Mouse (Mus musculus): ENCODE results near the gene Schip1. TPM values are rescaled to one million over a fixed set of nuclear protein-coding genes. Genes with fewer than 3 reads are reported as not detected.

Gene Schip1
- total and polyA plus RNA-seq, 2 experiments from 2014 or later = 114 to 192 TPM

GRCm38 (mm10) chr3:68434435-68434834, 369.8 kb downstream of the Schip1 start:
- no peaks in the 10 kb centered on the region for H3K4me1 ChIP-seq (ENCODE audit: insufficient read depth)
- ATAC-seq (peak; percentile 72), DNase-seq (peak; percentile 5)
- H3K4me2 ChIP-seq (ENCODE audit: low read depth) = no peak overlapping the region
- no peak overlapping the region for H3K4me3 ChIP-seq (ENCODE audit: low read depth, low read length)
- H3K27ac ChIP-seq (ENCODE audit: low read depth, low read length) = no peak overlapping the region
- no peaks in the 10 kb centered on the region for H3K36me3 ChIP-seq (ENCODE audit: insufficient read depth)
- no peak overlapping the region for H3K9ac ChIP-seq
- no peak for TF ChIP-seq CTCF (IDR thresholded peaks at IDR 0.05; ENCODE audit: low read depth)
- no peaks in the 10 kb centered on the region for H3K27me3 ChIP-seq (ENCODE audit: insufficient read depth, low read length)
- 12% methylated on average over 7 of the region's 7 CpGs for WGBS
- H3K9me3 ChIP-seq (ENCODE audit: low read length) = no peaks in the 10 kb centered on the region

- no peak for DNase-seq
Measured at GRCm38 (mm10) chr3:68434897-68435296, 370.3 kb downstream of the Schip1 start.

GRCm38 (mm10) chr3:68448480-68448879, 383.9 kb downstream of the Schip1 start:
- Histone ChIP-seq H3K36me3 (ENCODE audit: insufficient read depth) (no peaks in the 10 kb centered on the region), H3K4me2 (ENCODE audit: low read depth) (no peak overlapping the region), H3K27me3 (ENCODE audit: insufficient read depth, low read length) (no peaks in the 10 kb centered on the region), H3K27ac (ENCODE audit: low read depth, low read length) (no peak overlapping the region), H3K4me3 (ENCODE audit: low read depth, low read length) (no peak overlapping the region), H3K9me3 (ENCODE audit: low read length) (no peaks in the 10 kb centered on the region), H3K9ac (no peak overlapping the region), H3K4me1 (ENCODE audit: insufficient read depth) (no peaks in the 10 kb centered on the region; the same call in 1 of the 2 replicates)
- TF ChIP-seq CTCF (IDR thresholded peaks at IDR 0.05; ENCODE audit: low read depth) = no peak
- ATAC-seq = no peak
- DNase-seq = no peak
- 88% methylated on average over 2 of the region's 2 CpGs for WGBS

More at GRCm38 (mm10) chr3:68434897-68435296, 370.3 kb downstream of the Schip1 start:
- WGBS = 36% methylated on average over 2 of the region's 2 CpGs
- no peak for TF ChIP-seq CTCF (IDR thresholded peaks at IDR 0.05; ENCODE audit: low read depth)
- H3K27me3 ChIP-seq (ENCODE audit: insufficient read depth, low read length) = no peaks in the 10 kb centered on the region
- H3K4me2 ChIP-seq (ENCODE audit: low read depth) = no peak overlapping the region
- no peaks in the 10 kb centered on the region for H3K9me3 ChIP-seq (ENCODE audit: low read length)
- H3K9ac ChIP-seq = no peak overlapping the region
- H3K27ac ChIP-seq (ENCODE audit: low read depth, low read length) = no peak overlapping the region
- no peaks in the 10 kb centered on the region for H3K36me3 ChIP-seq (ENCODE audit: insufficient read depth)
- no peaks in the 10 kb centered on the region for H3K4me1 ChIP-seq (ENCODE audit: insufficient read depth)
- ATAC-seq = peak; percentile 64; the same call in 1 of the 2 replicates
- H3K4me3 ChIP-seq (ENCODE audit: low read depth, low read length) = no peak overlapping the region

GRCm38 (mm10) chr3:68451634-68452033, 387.0 kb downstream of the Schip1 start:
- H3K27ac ChIP-seq (ENCODE audit: low read depth, low read length) = no peak overlapping the region
- H3K9me3 ChIP-seq (ENCODE audit: low read length) = no peaks in the 10 kb centered on the region
- H3K9ac ChIP-seq = no peak overlapping the region
- H3K4me3 ChIP-seq (ENCODE audit: low read depth, low read length) = no peak overlapping the region
- H3K4me1 ChIP-seq (ENCODE audit: insufficient read depth) = no peaks in the 10 kb centered on the region; the same call in 1 of the 2 replicates
- ATAC-seq (no peak), DNase-seq (no peak)
- WGBS = 92% methylated on average over 1 of the region's 1 CpGs
- H3K36me3 ChIP-seq (ENCODE audit: insufficient read depth) = no peaks in the 10 kb centered on the region
- no peaks in the 10 kb centered on the region for H3K27me3 ChIP-seq (ENCODE audit: insufficient read depth, low read length)
- TF ChIP-seq CTCF (IDR thresholded peaks at IDR 0.05; ENCODE audit: low read depth) = no peak
- H3K4me2 ChIP-seq (ENCODE audit: low read depth) = no peak overlapping the region

- H3K4me1 ChIP-seq (ENCODE audit: insufficient read depth) = no peaks in the 10 kb centered on the region; the same call in 1 of the 2 replicates
- WGBS = 20% methylated on average over 5 of the region's 5 CpGs
- H3K27me3 ChIP-seq (ENCODE audit: insufficient read depth, low read length) = no peaks in the 10 kb centered on the region
- no peak overlapping the region for H3K27ac ChIP-seq (ENCODE audit: low read depth, low read length)
- no peak for TF ChIP-seq CTCF (IDR thresholded peaks at IDR 0.05; ENCODE audit: low read depth)
- no peaks in the 10 kb centered on the region for H3K36me3 ChIP-seq (ENCODE audit: insufficient read depth)
- H3K9ac ChIP-seq = no peak overlapping the region
- DNase-seq (no peak), ATAC-seq (no peak)
- no peak overlapping the region for H3K4me2 ChIP-seq (ENCODE audit: low read depth)
- H3K4me3 ChIP-seq (ENCODE audit: low read depth, low read length) = no peak overlapping the region
- H3K9me3 ChIP-seq (ENCODE audit: low read length) = no peaks in the 10 kb centered on the region
Measured at GRCm38 (mm10) chr3:68453266-68453665, 388.7 kb downstream of the Schip1 start.

GRCm38 (mm10) chr3:68453719-68454455, 389.3 kb downstream of the Schip1 start:
- TF ChIP-seq CTCF (IDR thresholded peaks at IDR 0.05; ENCODE audit: low read depth) = no peak
- Histone ChIP-seq H3K27ac (ENCODE audit: low read depth, low read length) (no peak overlapping the region), H3K27me3 (ENCODE audit: insufficient read depth, low read length) (no peaks in the 10 kb centered on the region), H3K9ac (no peak overlapping the region), H3K4me2 (ENCODE audit: low read depth) (no peak overlapping the region), H3K36me3 (ENCODE audit: insufficient read depth) (no peaks in the 10 kb centered on the region), H3K4me3 (ENCODE audit: low read depth, low read length) (no peak overlapping the region), H3K9me3 (ENCODE audit: low read length) (no peaks in the 10 kb centered on the region), H3K4me1 (ENCODE audit: insufficient read depth) (no peaks in the 10 kb centered on the region; the same call in 1 of the 2 replicates)
- DNase-seq (no peak), ATAC-seq (no peak)
- WGBS = 76% methylated on average over 10 of the region's 10 CpGs

GRCm38 (mm10) chr3:68466643-68467042, 402.0 kb downstream of the Schip1 start:
- no peaks in the 10 kb centered on the region for H3K27me3 ChIP-seq (ENCODE audit: insufficient read depth, low read length)
- H3K4me3 ChIP-seq (ENCODE audit: low read depth, low read length) = no peak overlapping the region
- ATAC-seq = peak; percentile 71
- no peak for TF ChIP-seq CTCF (IDR thresholded peaks at IDR 0.05; ENCODE audit: low read depth)
- WGBS = 20% methylated on average over 5 of the region's 5 CpGs
- no peak overlapping the region for H3K9ac ChIP-seq
- DNase-seq = peak; percentile 78
- H3K4me2 ChIP-seq (ENCODE audit: low read depth) = no peak overlapping the region
- H3K9me3 ChIP-seq (ENCODE audit: low read length) = no peaks in the 10 kb centered on the region
- no peak overlapping the region for H3K27ac ChIP-seq (ENCODE audit: low read depth, low read length)
- no peaks in the 10 kb centered on the region for H3K36me3 ChIP-seq (ENCODE audit: insufficient read depth)
- no peaks in the 10 kb centered on the region for H3K4me1 ChIP-seq (ENCODE audit: insufficient read depth)
